Comparison of ENCODE assay signal across 15 mouse cellular contexts in the genomic region with DNA sequence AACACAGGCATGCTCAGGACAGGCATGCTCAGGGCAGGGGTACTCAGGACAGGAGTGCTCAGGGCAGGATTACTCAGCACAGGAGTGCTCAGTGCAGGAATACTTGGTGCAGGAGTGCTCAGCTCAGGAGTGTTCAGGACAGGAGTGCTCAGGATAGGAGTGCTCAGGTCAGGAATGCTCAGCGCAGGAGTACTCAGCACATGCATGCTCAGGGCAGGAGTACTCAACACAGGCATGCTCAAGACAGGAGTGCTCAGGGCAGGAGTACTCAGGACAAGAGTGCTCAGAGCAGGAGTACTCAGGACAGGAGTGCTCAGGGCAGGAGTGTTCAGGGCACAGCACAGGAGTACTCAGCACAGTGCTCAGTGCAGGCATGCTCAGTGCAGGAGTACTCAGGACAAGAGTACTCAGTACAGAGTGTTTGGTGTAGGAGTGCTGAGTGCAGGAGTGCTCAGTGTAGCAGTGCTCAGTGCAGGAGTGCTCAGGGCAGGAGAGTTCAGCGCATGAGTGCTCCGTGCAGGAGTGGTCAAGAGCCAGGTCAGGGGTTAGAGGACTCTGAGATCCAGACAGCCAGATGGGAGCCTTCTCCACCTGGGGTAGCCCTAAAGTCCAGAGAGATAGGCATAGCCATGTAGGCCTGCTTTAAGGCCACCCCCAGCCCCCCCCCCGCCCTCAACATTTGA. TPM values are rescaled to one million over a fixed set of nuclear protein-coding genes. Genes with fewer than 3 reads are reported as not detected.
DNase-seq lines count a peak whose midpoint lies in the region; ATAC-seq lines count a peak whose summit lies in the region.
"Had no signal": no experiment of that assay in that cellular context is flagged by ENCODE, and none has a peak within 500 bp of the region (broad histone marks: within the 10 kb centered on the region; RNA-seq: fewer than 3 reads in every experiment).

No protein-coding gene starts in this region.

- DNase-seq in kidney, postnatal 14 days: no peak
- peak; percentile 30 for DNase-seq in testis, postnatal 10 days (ENCODE audit: low spot score)
- no peak for DNase-seq in testis, postnatal 14 days (ENCODE audit: low spot score)
- no peak for DNase-seq in retina, embryonic 14.5 days (ENCODE audit: low spot score)
- no peak for DNase-seq in embryo, embryonic 10 days (ENCODE audit: low spot score)
- DNase-seq: cerebellum, adult 2 months; liver, postnatal 0 days; thymus, adult 2 months had no signal

- H3K9ac ChIP-seq in kidney, embryonic 14.5 days (ENCODE audit: low read depth, low read length): no peak overlapping the region
- no peak overlapping the region for H3K9ac ChIP-seq in hindbrain, embryonic 16.5 days (ENCODE audit: low read depth, low read length)
- H3K9ac ChIP-seq: limb, embryonic 13.5 days; liver, postnatal 0 days; neural tube, embryonic 13.5 days had no signal

- H3K27me3 ChIP-seq in kidney, embryonic 14.5 days (ENCODE audit: control insufficient read depth, insufficient read depth, low read length): peaks cover 46% of the 10 kb centered on the region
- H3K27me3 ChIP-seq in hindbrain, embryonic 16.5 days (replicated peaks; ENCODE audit: control insufficient read depth, insufficient read depth, low read length): peaks cover 42% of the 10 kb centered on the region
- H3K27me3 ChIP-seq: Patski had no signal

- WGBS in kidney, embryonic 14.5 days: 76% methylated on average over 4 of the region's 4 CpGs
- WGBS in hindbrain, embryonic 16.5 days: 87% methylated on average over 4 of the region's 4 CpGs

- no peaks in the 10 kb centered on the region for H3K4me1 ChIP-seq in kidney, embryonic 14.5 days (ENCODE audit: control insufficient read depth, insufficient read depth, low read length)
- peaks cover 10% of the 10 kb centered on the region for H3K4me1 ChIP-seq in hindbrain, embryonic 16.5 days (ENCODE audit: control insufficient read depth, insufficient read depth, low read depth, low read length)

- H3K4me2 ChIP-seq in kidney, embryonic 14.5 days (replicated peaks; ENCODE audit: low read depth, low read length): no peak overlapping the region
- H3K4me2 ChIP-seq in hindbrain, embryonic 16.5 days (ENCODE audit: low read length): no peak overlapping the region
- H3K4me2 ChIP-seq: limb, embryonic 13.5 days; neural tube, embryonic 13.5 days had no signal

- ATAC-seq in kidney, embryonic 14.5 days (ENCODE audit: low FRiP score, low TSS enrichment): 0 out of 2 replicates have a peak, but pooled peaks have one; percentile 13
- ATAC-seq in hindbrain, embryonic 16.5 days: peak; percentile 41; the same call in 1 of the 2 replicates
- ATAC-seq: intestine, embryonic 16.5 days; liver, postnatal 0 days; Patski had no signal

- no peak overlapping the region for H3K4me3 ChIP-seq in kidney, embryonic 14.5 days (ENCODE audit: low read length)
- H3K4me3 ChIP-seq in hindbrain, embryonic 16.5 days (ENCODE audit: low read length): no peak overlapping the region
- H3K4me3 ChIP-seq: limb, embryonic 13.5 days; neural tube, embryonic 13.5 days had no signal

- no peak overlapping the region for H3K27ac ChIP-seq in kidney, embryonic 14.5 days (ENCODE audit: low read depth, low read length)
- H3K27ac ChIP-seq in hindbrain, embryonic 16.5 days (ENCODE audit: low read depth, low read length): no peak overlapping the region
- H3K27ac ChIP-seq: limb, embryonic 13.5 days; macrophage; neural tube, embryonic 13.5 days had no signal

- H3K36me3 ChIP-seq in kidney, embryonic 14.5 days (ENCODE audit: control insufficient read depth, insufficient read depth, low read length): no peaks in the 10 kb centered on the region
- no peaks in the 10 kb centered on the region for H3K36me3 ChIP-seq in hindbrain, embryonic 16.5 days (ENCODE audit: control insufficient read depth, insufficient read depth, low read length)
- H3K36me3 ChIP-seq: limb, embryonic 13.5 days; neural tube, embryonic 13.5 days had no signal

- H3K9me3 ChIP-seq in kidney, embryonic 14.5 days (ENCODE audit: control insufficient read depth, low read length): no peaks in the 10 kb centered on the region
- no peaks in the 10 kb centered on the region for H3K9me3 ChIP-seq in hindbrain, embryonic 16.5 days (ENCODE audit: control insufficient read depth, low read length)
- H3K9me3 ChIP-seq: limb, embryonic 13.5 days; neural tube, embryonic 13.5 days had no signal

RNA-seq across cellular contexts. Expression of gene Tap2, which starts 0.4 kb away (rescaled TPM):
- 1.2 and 1.8 TPM in 2 replicates for polyA plus RNA-seq in kidney, embryonic 14.5 days (2014; fragmentation: Nextera tagmentation; extraction: Ambion mirVana)
- 2.9 and 3.2 TPM in 2 replicates for polyA plus RNA-seq in hindbrain, embryonic 16.5 days (2015; fragmentation: Nextera tagmentation; extraction: Ambion mirVana)

RNA-seq across cellular contexts. Expression of gene Psmb8, which starts 5.4 kb away (rescaled TPM):
- 4.3 and 4.8 TPM in 2 replicates for polyA plus RNA-seq in kidney, embryonic 14.5 days (2014; fragmentation: Nextera tagmentation; extraction: Ambion mirVana)
- 3.0 and 4.1 TPM in 2 replicates for polyA plus RNA-seq in hindbrain, embryonic 16.5 days (2015; fragmentation: Nextera tagmentation; extraction: Ambion mirVana)

RNA-seq across cellular contexts. Expression of gene Psmb9, which starts 15.3 kb away (rescaled TPM):
- 2.1 and 3.4 TPM in 2 replicates for polyA plus RNA-seq in kidney, embryonic 14.5 days (2014; fragmentation: Nextera tagmentation; extraction: Ambion mirVana)
- polyA plus RNA-seq in hindbrain, embryonic 16.5 days (2015; fragmentation: Nextera tagmentation; extraction: Ambion mirVana): 1.8 and 2.2 TPM in 2 replicates

RNA-seq across cellular contexts. Expression of gene Tap1, which starts 15.5 kb away (rescaled TPM):
- polyA plus RNA-seq in kidney, embryonic 14.5 days (2014; fragmentation: Nextera tagmentation; extraction: Ambion mirVana): 1.9 and 2.9 TPM in 2 replicates
- polyA plus RNA-seq in hindbrain, embryonic 16.5 days (2015; fragmentation: Nextera tagmentation; extraction: Ambion mirVana): 4.6 and 6.1 TPM in 2 replicates

RNA-seq across cellular contexts. Expression of gene H2-Ob, which starts 35.8 kb away (rescaled TPM):
- polyA plus RNA-seq in kidney, embryonic 14.5 days (2014; fragmentation: Nextera tagmentation; extraction: Ambion mirVana): not detected in 2 replicates
- polyA plus RNA-seq in hindbrain, embryonic 16.5 days (2015; fragmentation: Nextera tagmentation; extraction: Ambion mirVana): 0.16 and 0.33 TPM in 2 replicates
- polyA plus RNA-seq: limb, embryonic 13.5 days; neural tube, embryonic 13.5 days; Patski had no signal
